Mouse (Mus musculus) brown adipose tissue, adult 24 weeks (tissue): ENCODE measurements around the gene Rpl29. TPM values are rescaled to one million over a fixed set of nuclear protein-coding genes. Genes with fewer than 3 reads are reported as not detected.

Source experiments
- H3K27ac ChIP-seq: fragments of 200-500 bp; replicated peaks from 2 replicates; pipeline ENCODE4 v1.5.1; 2012; ENCODE audit warnings: low read depth, mild to moderate bottlenecking, low read length
- H3K4me1 ChIP-seq: fragments of 200-500 bp; 2 replicates; pipeline ENCODE4 v1.6.1; 2012; ENCODE audit warnings: low read length, mixed read lengths; ENCODE audit not compliant: control insufficient read depth, insufficient read depth, insufficient read length
- H3K4me3 ChIP-seq: fragments of 200-500 bp; 2 replicates; pipeline ENCODE4 v1.5.1; 2012; ENCODE audit warnings: low read depth, mild to moderate bottlenecking, low read length, moderate library complexity; ENCODE audit not compliant: insufficient read depth
- polyA plus RNA-seq: library from polyadenylated mRNA; stranded (reverse); fragments of >200 nt; gene quantifications from 2 replicates; pipeline ENCODE4 v1.2.4, GENCODE M21; 2012; ENCODE audit not compliant: missing spikeins, insufficient read depth, insufficient read length

Gene Rpl29
- polyA plus RNA-seq, 1 experiment, result 152 TPM

DNA sequence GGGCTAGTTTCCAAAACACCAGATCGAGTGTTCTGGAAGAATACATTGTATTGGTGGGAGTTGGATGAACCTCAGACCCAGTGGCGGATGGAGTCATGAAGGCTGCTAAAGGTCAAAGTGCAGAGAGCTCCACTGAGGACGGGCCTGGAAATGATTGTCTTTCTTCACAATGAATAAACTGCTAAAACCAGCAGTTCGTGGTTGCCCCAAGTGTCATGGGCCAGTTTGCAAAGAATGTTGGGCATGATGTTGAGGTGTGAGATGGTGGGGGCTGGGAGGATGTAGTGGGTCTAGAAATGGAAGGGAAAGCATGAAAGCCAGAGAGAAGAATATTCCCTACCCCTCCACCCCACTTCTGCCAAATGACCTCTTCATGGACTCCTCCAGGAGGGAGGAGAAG lies 15.6 kb downstream of the Rpl29 start:
- Histone ChIP-seq H3K27ac (no peak overlapping the region), H3K4me1 (peaks cover 1% of the 10 kb centered on the region), H3K4me3 (no peak overlapping the region)

DNA sequence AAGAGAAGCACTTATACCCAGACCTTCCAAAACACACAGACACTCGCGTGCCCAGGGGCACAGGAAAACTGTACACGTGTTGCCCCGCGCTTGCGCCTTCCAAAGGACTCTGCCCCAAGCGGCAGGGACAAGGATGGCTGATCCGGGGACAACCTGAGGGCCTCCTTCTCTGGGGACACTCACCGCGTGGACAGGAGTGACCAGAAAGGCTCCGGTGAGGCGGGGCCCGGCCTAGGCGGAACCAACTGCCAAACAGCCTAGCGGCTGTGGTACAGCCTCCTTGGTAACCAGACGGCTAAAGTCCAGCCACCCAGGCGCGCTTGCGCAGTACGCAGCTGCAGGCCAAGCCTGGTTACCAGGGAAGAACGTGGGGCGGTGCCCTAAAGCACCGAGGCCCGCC lies 18.1 kb downstream of the Rpl29 start, which contains the start of the genes Abhd14b and Abhd14a:
Abhd14b (plus strand) TSS at position 112 of the 400 bp plus-strand sequence.
Abhd14a (minus strand) TSS at position 331 of the 400 bp plus-strand sequence.
- peak within 1 kb of the TSS; percentile 68 for H3K4me3 ChIP-seq
- H3K4me1 ChIP-seq, result peaks cover 2% of the 10 kb centered on the region
- peak within 1 kb of the TSS; percentile 25 for H3K27ac ChIP-seq

DNA sequence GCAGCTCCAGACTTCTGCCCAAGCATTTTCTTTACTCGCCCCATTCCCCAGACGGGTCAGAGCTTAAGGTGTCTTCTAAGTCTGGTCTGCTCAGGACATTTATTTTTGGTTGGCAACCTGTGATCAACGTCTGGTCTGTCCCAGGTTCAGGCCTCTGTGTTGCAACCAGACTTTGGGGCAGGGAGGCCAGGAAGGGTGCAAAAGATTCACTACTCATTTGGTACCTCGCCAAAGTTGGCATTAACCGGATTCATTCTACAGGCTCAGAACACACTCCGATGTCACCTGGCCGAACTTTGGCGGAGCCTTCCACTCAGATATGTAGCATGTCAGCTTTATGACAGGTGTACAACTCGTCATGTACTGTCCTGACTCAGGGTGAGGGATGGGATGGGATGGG lies 18.7 kb downstream of the Rpl29 start:
- Histone ChIP-seq H3K4me1 (peaks cover 2% of the 10 kb centered on the region), H3K4me3 (peak overlapping the region; percentile 42), H3K27ac (peak overlapping the region; percentile 25)

DNA sequence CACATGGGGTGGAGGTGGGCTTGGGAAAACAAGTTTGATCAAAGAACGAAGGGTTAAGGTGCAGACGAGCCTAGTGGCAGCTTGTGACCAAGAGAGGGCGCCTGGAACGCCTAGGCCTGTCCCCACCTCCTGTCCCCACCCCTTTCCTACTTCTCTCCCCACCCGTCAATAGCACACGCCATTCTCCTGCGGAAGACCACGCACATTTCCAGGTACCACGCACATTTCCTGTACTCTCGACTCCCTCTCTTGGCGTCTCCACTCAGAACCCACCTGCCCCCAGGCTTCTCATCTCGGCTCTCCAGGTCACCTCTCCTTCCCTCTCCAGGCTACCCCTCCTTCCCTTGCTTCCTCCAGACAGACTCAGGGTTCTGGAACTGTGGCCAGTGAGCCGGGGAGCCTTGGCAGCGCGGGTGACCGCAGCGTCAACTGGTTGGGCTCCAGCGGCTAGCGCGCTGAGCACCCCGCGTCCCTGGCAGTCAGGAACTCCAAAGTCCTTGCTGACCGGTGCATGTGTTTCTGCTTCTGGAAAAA lies 19.3 kb downstream of the Rpl29 start:
- H3K4me3 ChIP-seq, result peak overlapping the region; percentile 68
- H3K27ac ChIP-seq, result peak overlapping the region; percentile 64
- H3K4me1 ChIP-seq, result peaks cover 2% of the 10 kb centered on the region

DNA sequence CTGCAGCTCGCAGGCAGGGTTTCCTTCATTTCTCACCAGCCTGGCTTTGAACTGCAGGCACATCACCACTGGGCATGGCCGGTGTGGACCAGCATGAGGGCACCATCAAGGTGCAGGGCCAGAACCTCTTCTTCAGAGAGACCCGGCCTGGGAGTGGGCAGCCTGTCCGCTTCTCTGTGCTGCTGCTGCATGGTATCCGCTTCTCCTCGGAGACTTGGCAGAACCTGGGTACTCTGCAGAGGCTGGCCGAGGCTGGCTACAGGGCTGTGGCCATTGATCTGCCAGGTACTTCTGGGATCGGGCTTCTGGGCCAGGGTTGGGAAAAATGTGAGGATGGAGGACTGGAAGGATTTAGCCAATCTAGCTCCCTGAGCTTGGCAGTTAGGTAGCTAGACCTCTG lies 20.7 kb downstream of the Rpl29 start:
- peaks cover 2% of the 10 kb centered on the region for H3K4me1 ChIP-seq
- no peak overlapping the region for H3K27ac ChIP-seq
- no peak overlapping the region for H3K4me3 ChIP-seq

DNA sequence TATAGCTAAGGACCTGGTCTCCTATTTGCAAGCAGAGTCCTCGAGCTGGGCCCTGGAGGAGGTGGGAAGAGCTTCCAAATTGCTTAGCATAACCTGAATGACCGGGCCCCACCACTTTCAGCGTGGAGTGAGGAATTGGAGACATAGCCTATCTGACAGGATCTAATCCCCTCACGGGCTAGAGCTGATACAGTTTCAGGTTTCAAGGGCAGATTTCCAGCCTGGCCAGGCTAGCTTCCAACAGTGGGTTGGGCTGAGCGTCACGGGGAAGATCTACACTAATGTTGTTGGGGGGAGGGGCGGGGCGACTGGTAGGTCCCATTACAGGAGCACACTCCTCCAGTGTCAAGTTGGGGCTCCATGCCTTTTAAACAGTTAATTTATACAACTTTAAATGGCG lies 21.4 kb downstream of the Rpl29 start:
- Histone ChIP-seq H3K27ac (no peak overlapping the region), H3K4me3 (no peak overlapping the region), H3K4me1 (peaks cover 2% of the 10 kb centered on the region)

DNA sequence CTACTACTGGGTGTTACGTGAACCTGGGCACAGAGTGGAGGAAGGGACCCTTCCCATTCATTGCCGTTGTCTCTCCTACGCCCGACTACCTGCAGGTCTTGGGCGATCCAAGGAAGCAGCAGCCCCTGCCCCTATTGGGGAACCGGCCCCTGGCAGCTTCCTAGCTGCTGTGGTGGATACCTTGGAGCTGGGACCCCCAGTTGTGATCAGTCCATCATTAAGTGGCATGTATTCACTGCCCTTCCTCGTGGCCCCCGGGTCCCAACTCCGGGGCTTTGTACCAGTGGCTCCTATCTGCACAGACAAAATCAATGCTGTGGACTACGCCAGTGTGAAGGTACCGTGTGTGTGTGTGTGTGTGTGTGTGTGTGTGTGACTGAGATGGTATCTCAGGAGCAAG lies 22.0 kb downstream of the Rpl29 start:
- H3K4me1 ChIP-seq, result peaks cover 2% of the 10 kb centered on the region
- no peak overlapping the region for H3K4me3 ChIP-seq
- H3K27ac ChIP-seq, result no peak overlapping the region

DNA sequence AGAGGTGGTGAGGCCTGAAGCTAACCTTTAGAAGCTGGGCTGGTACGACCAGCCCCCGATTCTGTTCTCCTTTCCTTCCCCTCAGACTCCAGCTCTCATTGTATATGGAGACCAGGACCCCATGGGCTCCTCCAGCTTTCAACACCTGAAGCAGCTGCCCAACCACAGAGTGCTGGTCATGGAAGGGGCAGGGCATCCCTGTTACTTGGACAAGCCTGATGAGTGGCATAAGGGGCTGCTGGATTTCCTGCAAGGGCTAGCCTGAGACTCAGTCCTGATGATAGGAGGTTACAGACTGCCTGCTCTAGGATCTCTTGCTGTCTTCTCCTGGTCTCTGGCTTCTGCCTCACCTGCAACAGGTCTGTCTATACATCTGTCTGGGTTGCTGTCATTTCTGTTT lies 22.6 kb downstream of the Rpl29 start:
- H3K4me1 ChIP-seq, result peaks cover 2% of the 10 kb centered on the region
- no peak overlapping the region for H3K27ac ChIP-seq
- H3K4me3 ChIP-seq, result no peak overlapping the region

DNA sequence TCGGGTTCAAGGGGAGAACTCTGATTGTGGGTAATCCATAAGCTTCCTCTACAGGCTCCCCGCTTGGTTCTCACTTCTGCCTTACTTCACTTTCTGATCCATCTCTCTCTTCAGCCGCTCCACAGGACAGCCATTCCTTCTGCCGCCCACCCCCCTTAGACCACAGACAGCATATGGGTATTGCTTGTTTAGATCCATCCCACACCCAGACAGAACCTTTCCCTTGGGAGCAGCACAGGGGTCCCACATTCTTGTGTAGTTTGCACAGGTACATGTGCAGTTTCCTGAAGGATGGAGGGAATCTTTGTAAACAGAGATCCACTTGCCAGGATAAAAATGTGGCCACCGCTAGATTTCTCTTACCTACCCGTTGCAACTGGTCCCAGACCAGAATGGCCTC lies 23.1 kb downstream of the Rpl29 start:
- Histone ChIP-seq H3K27ac (no peak overlapping the region), H3K4me3 (no peak overlapping the region), H3K4me1 (peaks cover 2% of the 10 kb centered on the region)

DNA sequence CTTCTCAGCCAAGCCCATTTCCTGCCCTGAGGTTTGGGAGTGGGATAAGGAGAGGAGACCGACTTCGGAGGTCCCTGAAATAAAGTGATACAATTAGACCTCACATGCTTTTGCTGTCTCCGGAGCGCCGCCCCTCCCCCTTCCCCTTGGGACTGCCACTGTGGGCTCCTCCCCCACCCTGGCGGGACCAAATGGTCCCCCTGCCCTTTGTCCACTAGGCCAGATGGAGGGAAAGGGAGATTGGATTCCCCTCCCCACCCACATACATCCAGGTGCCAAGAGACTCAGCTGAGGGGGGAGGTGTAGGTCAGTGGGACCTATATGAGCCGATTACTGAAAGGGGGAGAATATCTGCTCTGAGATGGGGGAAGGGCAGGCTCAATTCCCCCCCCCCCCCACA lies 23.6 kb downstream of the Rpl29 start:
- Histone ChIP-seq H3K4me3 (no peak overlapping the region), H3K4me1 (peaks cover 2% of the 10 kb centered on the region), H3K27ac (no peak overlapping the region)

DNA sequence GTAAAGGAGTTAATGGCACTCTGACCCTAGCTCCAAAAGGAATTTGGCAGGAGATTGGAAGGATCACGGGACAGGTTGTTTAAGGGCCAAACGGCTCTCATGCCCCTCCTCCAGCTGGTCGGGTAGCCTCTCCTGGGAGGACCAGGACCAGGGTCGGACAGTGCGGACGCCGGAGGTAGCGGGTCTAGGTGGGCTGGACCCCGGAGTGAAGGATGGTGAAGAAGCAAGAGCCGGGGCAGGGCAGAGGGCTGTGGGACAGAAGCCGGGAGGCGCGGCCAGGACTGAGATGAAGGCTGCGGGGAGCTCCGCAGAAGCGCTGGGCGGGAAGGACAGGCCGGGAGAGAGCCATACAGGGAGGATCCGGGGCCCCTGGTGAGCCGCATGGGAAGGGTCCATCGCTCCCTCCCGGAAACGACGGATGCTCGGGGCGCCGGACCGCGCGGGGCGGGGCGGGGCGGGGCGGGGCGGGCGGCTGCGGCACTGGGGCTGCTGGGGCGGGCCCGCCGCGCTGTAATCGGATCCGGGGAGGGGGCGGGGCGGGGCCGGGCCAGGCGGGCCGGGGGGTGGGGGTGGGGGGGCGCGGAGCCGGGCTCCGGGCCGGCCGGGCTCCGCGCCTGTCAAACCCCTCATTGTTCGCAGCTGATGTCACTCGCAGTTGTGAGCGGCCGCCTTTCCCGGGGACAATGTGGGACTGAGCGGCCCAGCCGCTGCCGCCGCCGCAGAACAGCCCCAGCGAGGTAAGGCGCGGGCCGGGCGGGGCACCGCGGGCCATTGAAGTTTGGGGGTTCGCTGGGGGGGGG lies 24.2 kb downstream of the Rpl29 start, which contains the start of gene Pcbp4:
Pcbp4 (plus strand) TSS at position 21 of the 800 bp plus-strand sequence.
- Histone ChIP-seq H3K4me1 (peaks cover 2% of the 10 kb centered on the region; the same call in 1 of the 2 replicates), H3K4me3 (peak within 1 kb of the TSS; percentile 70), H3K27ac (peak within 1 kb of the TSS; percentile 85)

DNA sequence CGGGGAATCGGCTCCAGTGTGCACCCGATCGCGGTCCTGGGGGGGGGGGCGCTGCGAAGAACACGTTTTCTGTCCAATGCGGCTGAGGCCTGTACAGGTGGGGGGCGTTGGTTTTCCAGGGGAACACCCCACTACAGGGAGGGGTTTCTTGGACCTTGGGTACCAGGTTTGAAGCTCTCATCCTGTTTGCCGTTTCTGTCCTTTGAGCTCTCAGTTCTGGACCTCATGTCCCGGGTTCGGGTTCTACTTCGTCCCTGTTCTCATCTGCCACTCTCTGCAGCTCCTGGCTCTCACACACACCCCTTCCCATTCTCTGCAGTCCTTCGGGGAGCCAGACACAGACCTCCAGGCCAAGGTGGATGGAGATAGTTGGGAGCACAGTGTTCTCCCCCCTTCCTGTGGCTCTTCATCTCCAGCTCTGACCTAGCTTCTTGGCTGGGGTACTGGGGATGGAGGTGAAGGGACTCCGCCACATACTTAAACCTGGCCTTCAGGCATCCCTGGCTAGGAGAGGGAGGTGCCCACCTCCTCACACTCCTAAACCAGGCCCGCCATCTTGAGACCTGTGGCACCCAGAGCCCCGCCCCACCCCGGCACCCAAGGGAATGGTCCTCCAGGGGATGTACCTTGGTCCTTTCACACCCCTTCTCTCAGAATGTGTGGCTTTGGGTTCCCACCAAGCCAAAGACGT lies 25.0 kb downstream of the Rpl29 start:
- H3K4me3 ChIP-seq, result peak overlapping the region; percentile 70
- H3K27ac ChIP-seq, result no peak overlapping the region
- H3K4me1 ChIP-seq, result peaks cover 2% of the 10 kb centered on the region; the same call in 1 of the 2 replicates

DNA sequence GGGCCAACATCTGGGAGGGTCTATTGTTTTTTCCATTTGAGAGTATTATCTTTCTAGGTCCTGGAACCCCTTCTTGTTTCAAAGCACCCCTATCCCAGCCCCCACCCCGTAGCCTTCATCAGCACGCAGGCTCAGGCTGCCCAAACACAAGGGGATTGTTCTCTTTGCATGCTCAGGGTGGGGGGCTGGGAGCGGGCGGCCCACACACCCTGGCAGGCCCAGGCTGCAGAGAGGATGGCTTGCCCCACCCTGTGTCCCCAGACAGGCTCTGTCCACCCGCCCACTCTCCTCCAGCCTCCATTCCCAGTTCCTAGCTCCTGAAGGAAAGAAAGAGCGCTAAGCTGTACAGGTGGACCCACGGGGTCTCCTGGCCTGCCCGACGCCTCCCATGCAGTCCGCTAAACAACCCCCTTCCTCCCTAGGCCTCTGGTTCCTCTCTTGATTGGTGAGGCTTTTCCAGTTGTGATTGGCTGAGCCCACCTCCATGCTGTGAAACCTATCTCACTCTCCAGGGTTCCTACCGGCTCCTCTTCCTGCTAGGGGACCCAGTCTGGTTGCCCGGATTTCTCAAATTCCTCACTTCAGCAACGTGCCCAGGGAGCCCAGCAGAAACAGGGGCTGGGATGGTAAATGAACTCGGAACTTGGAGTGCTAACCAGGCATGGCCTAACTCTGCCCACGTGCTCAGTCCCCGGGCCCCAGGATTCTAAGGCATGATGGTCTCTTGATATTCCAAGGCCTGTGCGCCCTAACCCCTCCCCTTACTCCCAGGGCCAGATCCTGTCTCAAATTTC lies 25.8 kb downstream of the Rpl29 start:
- H3K27ac ChIP-seq, result no peak overlapping the region
- peak overlapping the region; percentile 70 for H3K4me3 ChIP-seq
- H3K4me1 ChIP-seq, result no peaks in the 10 kb centered on the region; the same call in 1 of the 2 replicates

DNA sequence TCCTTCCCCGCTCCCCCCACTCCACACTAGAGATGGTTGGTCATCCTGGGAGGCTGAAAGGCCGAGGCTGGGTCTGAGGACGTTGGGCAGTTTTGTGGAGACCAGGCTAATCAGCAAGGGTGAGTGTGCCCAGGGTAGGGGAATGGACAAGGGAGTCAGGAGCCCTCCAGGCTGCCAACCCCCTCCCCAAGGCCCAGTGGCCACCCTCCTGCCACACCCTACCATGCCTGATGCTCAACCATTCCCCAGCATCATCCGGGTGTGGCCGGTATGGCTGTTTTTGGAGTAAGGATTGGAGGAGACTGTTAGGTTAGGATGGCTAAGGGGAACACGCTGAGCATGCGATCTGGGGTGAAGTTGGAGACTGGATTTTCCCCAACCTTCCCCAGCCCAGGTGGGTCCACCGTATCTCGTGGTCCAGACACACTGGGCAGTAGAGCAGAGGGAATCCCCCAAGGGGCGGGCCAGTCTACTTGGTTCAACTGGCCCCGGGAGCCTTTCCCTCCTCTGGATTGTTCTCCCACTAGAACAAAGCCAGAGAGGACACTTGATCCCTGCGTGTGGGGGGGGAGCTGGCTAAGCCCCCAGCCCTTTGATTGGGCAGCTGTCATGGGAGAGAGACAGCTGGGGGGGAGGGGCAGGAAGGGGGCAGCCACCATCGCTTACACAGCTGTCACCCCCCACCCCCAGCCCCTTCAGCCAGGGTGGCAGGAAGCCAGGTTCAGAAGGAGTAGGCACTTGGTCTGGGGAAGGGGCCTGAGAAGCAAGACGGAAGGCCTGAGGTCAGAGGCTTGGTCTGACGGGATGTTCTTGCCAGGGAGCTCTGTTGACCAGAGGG lies 27.3 kb downstream of the Rpl29 start:
- Histone ChIP-seq H3K27ac (no peak overlapping the region), H3K4me1 (no peaks in the 10 kb centered on the region), H3K4me3 (no peak overlapping the region)
